Mouse (Mus musculus): ENCODE data around the gene Synpo2l. TPM values are rescaled to one million over a fixed set of nuclear protein-coding genes. Genes with fewer than 3 reads are reported as not detected.

Synpo2l gene
- polyA plus RNA-seq, 1 experiment, result 0.19 TPM

DNA sequence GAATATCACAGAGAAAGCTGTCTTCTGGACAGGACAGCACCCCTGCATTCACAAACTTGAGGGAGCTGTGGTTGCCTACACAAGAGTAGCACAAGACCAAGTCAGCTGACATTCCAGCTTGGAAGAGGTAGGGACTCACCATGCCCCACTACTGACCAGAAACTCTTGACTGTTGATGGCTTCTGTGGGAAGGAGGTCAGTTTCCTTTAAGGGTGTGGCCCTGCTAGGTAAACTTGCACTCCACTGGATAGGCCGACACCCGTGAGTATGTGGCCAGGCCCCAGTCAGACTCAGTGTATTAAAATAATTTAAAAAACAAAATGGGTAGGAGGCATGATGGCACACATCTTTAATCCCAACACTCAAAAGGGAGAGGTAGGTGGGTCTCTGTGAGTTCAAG lies 32.6 kb downstream of the Synpo2l start:
- no peak overlapping the region for H3K4me3 ChIP-seq (ENCODE audit: insufficient read depth, low read length)
- no peak overlapping the region for H3K27ac ChIP-seq (ENCODE audit: insufficient read depth, low read length)
- H3K4me1 ChIP-seq (ENCODE audit: control insufficient read depth, insufficient read depth, low read length), result peaks cover 1% of the 10 kb centered on the region; the same call in 1 of the 2 replicates
- TF ChIP-seq POLR2A (IDR thresholded peaks at IDR 0.05; ENCODE audit: extremely low read depth, insufficient read depth, low read length) (no peak), CTCF (IDR thresholded peaks at IDR 0.05; ENCODE audit: extremely low read depth, insufficient read depth, low read length) (no peak)

GRCm38 (mm10) chr14:20631253-20631652 lies 36.9 kb downstream of the Synpo2l start:
- TF ChIP-seq CTCF (IDR thresholded peaks at IDR 0.05; ENCODE audit: extremely low read depth, insufficient read depth, low read length) (no peak), POLR2A (IDR thresholded peaks at IDR 0.05; ENCODE audit: extremely low read depth, insufficient read depth, low read length) (no peak)
- Histone ChIP-seq H3K4me3 (ENCODE audit: insufficient read depth, low read length) (no peak overlapping the region), H3K27ac (ENCODE audit: insufficient read depth, low read length) (no peak overlapping the region), H3K4me1 (ENCODE audit: control insufficient read depth, insufficient read depth, low read length) (peaks cover 1% of the 10 kb centered on the region; the same call in 1 of the 2 replicates)

DNA sequence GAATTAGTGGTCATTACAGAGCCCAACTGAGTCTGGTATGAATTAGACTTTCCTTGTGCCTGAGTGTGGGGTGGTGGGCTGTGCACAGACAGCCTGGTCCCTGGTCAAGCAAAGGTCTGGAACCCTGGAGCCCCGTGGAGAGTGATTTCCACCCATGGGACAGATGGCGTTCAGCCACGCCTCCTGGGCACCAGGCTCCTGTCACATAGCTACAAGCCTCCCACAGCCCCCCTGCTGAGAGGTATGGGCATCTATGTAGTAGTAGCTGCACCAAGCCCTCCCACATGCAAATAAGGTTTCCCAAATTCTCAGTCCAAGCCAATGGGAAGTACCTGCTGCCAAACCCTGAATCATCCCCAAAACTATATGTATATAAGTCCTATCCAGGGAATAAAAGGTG lies 41.2 kb downstream of the Synpo2l start:
- no peak for TF ChIP-seq POLR2A (IDR thresholded peaks at IDR 0.05; ENCODE audit: extremely low read depth, insufficient read depth, low read length)
- no peak for TF ChIP-seq CTCF (IDR thresholded peaks at IDR 0.05; ENCODE audit: extremely low read depth, insufficient read depth, low read length)
- H3K27ac ChIP-seq (ENCODE audit: insufficient read depth, low read length), result no peak overlapping the region
- H3K4me1 ChIP-seq (ENCODE audit: control insufficient read depth, insufficient read depth, low read length), result peaks cover 1% of the 10 kb centered on the region; the same call in 1 of the 2 replicates
- H3K4me3 ChIP-seq (ENCODE audit: insufficient read depth, low read length), result no peak overlapping the region

DNA sequence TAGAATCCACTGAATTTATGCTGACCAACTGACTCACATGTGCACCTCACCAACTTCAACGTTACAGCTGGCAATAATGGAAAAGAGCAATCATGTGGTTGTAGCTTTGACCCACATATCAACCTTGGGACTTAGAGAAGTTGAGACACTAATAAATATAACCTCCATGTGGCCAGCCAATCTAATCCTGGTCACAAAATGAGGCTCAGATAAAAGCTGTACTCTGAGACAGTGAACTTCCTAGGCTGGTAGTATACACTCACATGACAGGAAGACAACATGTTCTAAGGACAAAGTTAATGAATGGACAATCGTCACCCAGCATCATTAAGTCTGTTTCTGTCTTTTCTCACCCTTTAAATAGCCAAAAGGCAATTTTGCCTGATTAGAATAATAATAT lies 41.7 kb downstream of the Synpo2l start:
- Histone ChIP-seq H3K4me1 (ENCODE audit: control insufficient read depth, insufficient read depth, low read length) (peaks cover 1% of the 10 kb centered on the region; the same call in 1 of the 2 replicates), H3K4me3 (ENCODE audit: insufficient read depth, low read length) (no peak overlapping the region), H3K27ac (ENCODE audit: insufficient read depth, low read length) (no peak overlapping the region)
- TF ChIP-seq POLR2A (IDR thresholded peaks at IDR 0.05; ENCODE audit: extremely low read depth, insufficient read depth, low read length) (no peak), CTCF (IDR thresholded peaks at IDR 0.05; ENCODE audit: extremely low read depth, insufficient read depth, low read length) (no peak)

DNA sequence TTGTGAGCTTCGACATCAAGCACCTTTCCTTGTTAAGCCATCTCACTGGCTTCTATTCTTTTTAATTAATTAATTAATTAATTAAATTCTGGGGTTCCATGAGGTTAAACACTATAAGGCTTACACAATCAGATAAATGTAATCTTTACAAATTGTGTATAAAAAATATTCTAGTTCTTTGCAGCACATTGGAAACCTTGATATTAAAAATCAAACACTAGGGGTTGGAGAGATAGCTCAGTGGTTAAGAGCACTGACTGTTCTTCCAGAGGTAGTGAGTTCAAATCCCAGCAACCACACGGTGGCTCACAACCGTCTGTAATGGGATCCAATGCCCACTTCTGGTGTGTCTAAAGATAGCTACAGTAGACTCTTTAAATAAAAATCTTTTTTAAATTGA lies 45.2 kb downstream of the Synpo2l start:
- Histone ChIP-seq H3K4me1 (ENCODE audit: control insufficient read depth, insufficient read depth, low read length) (peaks cover 3% of the 10 kb centered on the region; the same call in 1 of the 2 replicates), H3K27ac (ENCODE audit: insufficient read depth, low read length) (no peak overlapping the region), H3K4me3 (ENCODE audit: insufficient read depth, low read length) (no peak overlapping the region)
- no peak for TF ChIP-seq POLR2A (IDR thresholded peaks at IDR 0.05; ENCODE audit: extremely low read depth, insufficient read depth, low read length)
- no peak for TF ChIP-seq CTCF (IDR thresholded peaks at IDR 0.05; ENCODE audit: extremely low read depth, insufficient read depth, low read length)

GRCm38 (mm10) chr14:20622412-20622811 lies 45.7 kb downstream of the Synpo2l start:
- peaks cover 3% of the 10 kb centered on the region; the same call in 1 of the 2 replicates for H3K4me1 ChIP-seq (ENCODE audit: control insufficient read depth, insufficient read depth, low read length)
- no peak for TF ChIP-seq CTCF (IDR thresholded peaks at IDR 0.05; ENCODE audit: extremely low read depth, insufficient read depth, low read length)
- no peak for TF ChIP-seq POLR2A (IDR thresholded peaks at IDR 0.05; ENCODE audit: extremely low read depth, insufficient read depth, low read length)
- no peak overlapping the region for H3K27ac ChIP-seq (ENCODE audit: insufficient read depth, low read length)
- no peak overlapping the region for H3K4me3 ChIP-seq (ENCODE audit: insufficient read depth, low read length)

DNA sequence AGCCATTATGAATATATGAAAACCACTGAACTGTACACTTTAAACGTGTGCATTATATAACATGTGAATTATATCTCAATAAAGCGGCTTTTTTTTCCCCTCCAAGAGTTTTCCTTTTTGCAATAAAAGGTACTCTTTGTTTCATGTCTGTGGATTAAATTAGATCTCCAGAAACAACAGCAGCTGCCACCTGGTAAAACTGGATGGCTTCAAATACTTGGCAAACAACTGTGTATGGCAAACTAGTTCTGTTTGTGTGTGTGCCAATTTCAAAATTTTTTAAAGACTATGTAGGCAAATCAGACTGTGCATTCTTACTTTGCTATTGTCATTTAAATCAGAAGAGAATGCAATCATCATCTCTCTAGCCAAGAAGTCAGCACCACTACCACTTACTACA lies 46.3 kb downstream of the Synpo2l start:
- Histone ChIP-seq H3K4me3 (ENCODE audit: insufficient read depth, low read length) (no peak overlapping the region), H3K4me1 (ENCODE audit: control insufficient read depth, insufficient read depth, low read length) (peaks cover 3% of the 10 kb centered on the region; the same call in 1 of the 2 replicates), H3K27ac (ENCODE audit: insufficient read depth, low read length) (no peak overlapping the region)
- no peak for TF ChIP-seq POLR2A (IDR thresholded peaks at IDR 0.05; ENCODE audit: extremely low read depth, insufficient read depth, low read length)

DNA sequence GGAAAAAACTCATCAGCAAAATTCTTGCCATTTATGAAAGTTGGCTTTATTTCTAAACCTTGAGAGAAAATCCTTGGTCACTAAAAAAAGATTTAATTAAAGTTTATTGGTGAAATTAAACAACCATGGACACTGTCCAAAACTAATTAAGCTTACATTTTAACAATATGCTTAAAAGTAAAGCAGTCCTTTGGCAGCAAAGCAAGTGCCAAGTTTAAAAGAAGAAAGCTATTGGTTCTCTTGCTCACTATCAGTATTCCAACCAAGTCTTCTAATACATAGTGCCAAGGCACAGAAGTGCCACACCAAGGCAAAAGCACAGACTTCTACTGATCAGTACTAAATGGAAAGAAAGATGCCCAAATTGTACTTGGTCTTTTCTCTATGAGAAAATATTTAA lies 49.0 kb downstream of the Synpo2l start:
- TF ChIP-seq POLR2A (IDR thresholded peaks at IDR 0.05; ENCODE audit: extremely low read depth, insufficient read depth, low read length) (no peak), CTCF (IDR thresholded peaks at IDR 0.05; ENCODE audit: extremely low read depth, insufficient read depth, low read length) (no peak)
- Histone ChIP-seq H3K4me3 (ENCODE audit: insufficient read depth, low read length) (no peak overlapping the region), H3K27ac (ENCODE audit: insufficient read depth, low read length) (peak overlapping the region; percentile 97; the same call in 1 of the 2 replicates), H3K4me1 (ENCODE audit: control insufficient read depth, insufficient read depth, low read length) (peaks cover 3% of the 10 kb centered on the region; the same call in 1 of the 2 replicates)

DNA sequence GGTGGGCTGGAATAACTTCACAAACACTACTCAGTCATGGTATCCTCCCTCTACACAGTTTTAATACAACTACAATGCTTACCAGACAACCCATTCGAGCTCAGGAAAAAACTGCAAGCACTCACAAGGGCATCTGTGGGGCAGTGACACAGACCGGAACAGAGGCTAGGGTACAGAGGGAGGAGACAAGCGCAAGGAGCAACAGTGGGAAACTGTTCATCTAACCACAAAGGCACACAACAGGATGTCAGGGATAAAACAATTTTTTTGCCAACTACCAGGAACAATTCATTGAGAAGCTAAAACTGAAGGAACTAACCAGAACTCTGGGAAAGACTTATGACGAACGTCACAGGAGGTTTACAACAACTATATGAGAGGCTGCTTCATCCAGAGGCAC lies 49.9 kb downstream of the Synpo2l start:
- TF ChIP-seq CTCF (IDR thresholded peaks at IDR 0.05; ENCODE audit: extremely low read depth, insufficient read depth, low read length) (no peak), POLR2A (IDR thresholded peaks at IDR 0.05; ENCODE audit: extremely low read depth, insufficient read depth, low read length) (peak; percentile 59; the same call in 1 of the 2 replicates)
- peak overlapping the region; percentile 97 for H3K27ac ChIP-seq (ENCODE audit: insufficient read depth, low read length)
- H3K4me3 ChIP-seq (ENCODE audit: insufficient read depth, low read length), result peak overlapping the region; percentile 2
- H3K4me1 ChIP-seq (ENCODE audit: control insufficient read depth, insufficient read depth, low read length), result peaks cover 3% of the 10 kb centered on the region; the same call in 1 of the 2 replicates

DNA sequence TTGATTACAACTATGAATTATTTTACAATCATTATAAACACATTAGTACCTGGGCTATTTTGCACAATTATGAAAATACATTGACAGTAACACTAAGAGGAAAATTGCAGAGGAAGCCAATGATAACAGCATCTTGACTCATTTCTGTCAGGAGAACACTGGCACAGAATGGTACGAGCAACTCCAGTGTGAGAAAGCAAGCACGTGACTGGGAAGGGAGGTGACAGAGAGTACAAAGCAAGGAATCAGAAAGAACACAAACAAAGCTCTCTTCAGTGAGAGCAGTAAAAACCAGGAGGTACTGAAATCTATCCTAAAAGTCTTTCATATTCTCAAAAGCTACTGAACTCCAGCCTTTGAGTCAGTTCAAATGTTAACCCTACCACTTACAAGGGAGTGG lies 51.7 kb downstream of the Synpo2l start:
- Histone ChIP-seq H3K4me1 (ENCODE audit: control insufficient read depth, insufficient read depth, low read length) (peaks cover 1% of the 10 kb centered on the region; the same call in 1 of the 2 replicates), H3K27ac (ENCODE audit: insufficient read depth, low read length) (no peak overlapping the region), H3K4me3 (ENCODE audit: insufficient read depth, low read length) (no peak overlapping the region)
- peak; percentile 53 for TF ChIP-seq POLR2A (IDR thresholded peaks at IDR 0.05; ENCODE audit: extremely low read depth, insufficient read depth, low read length)
- TF ChIP-seq CTCF (IDR thresholded peaks at IDR 0.05; ENCODE audit: extremely low read depth, insufficient read depth, low read length), result no peak
